Mouse (Mus musculus) brown adipose tissue, adult 24 weeks (tissue): Measurements from ENCODE around the gene Ldb1. TPM values are rescaled to one million over a fixed set of nuclear protein-coding genes. Genes with fewer than 3 reads are reported as not detected.

Experiments used
- H3K27ac ChIP-seq: fragments of 200-500 bp; replicated peaks from 2 replicates; pipeline ENCODE4 v1.5.1; 2012; ENCODE audit warnings: low read depth, mild to moderate bottlenecking, low read length
- H3K4me1 ChIP-seq: fragments of 200-500 bp; 2 replicates; pipeline ENCODE4 v1.6.1; 2012; ENCODE audit warnings: low read length, mixed read lengths; ENCODE audit not compliant: control insufficient read depth, insufficient read depth, insufficient read length
- H3K4me3 ChIP-seq: fragments of 200-500 bp; 2 replicates; pipeline ENCODE4 v1.5.1; 2012; ENCODE audit warnings: low read depth, mild to moderate bottlenecking, low read length, moderate library complexity; ENCODE audit not compliant: insufficient read depth
- polyA plus RNA-seq: library from polyadenylated mRNA; stranded (reverse); fragments of >200 nt; gene quantifications from 2 replicates; pipeline ENCODE4 v1.2.4, GENCODE M21; 2012; ENCODE audit not compliant: missing spikeins, insufficient read depth, insufficient read length

The Ldb1 gene
- polyA plus RNA-seq, 1 experiment = 23.9 TPM

DNA sequence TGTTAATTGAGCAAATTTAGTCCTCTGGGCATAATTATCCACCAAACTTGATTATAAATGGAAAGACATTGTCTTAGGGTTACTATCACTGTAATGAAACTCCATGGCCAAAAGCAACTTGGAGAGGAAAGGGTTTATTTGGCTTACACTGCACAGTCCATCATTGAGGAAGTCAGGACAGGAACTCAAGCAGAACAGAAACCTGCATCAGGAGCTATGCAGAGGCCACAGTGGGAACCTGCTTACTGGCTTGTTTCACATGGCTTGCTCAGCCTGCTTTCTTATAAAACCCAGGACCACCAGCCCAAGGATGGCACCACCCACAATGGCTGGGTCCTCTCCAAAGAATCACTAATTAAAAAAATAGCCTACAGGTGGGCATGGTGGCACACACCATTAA, 60.6 kb downstream of the Ldb1 start:
- no peaks in the 10 kb centered on the region for H3K4me1 ChIP-seq
- no peak overlapping the region for H3K4me3 ChIP-seq
- no peak overlapping the region for H3K27ac ChIP-seq

Other genes with a start within 250 kb of the Ldb1 start
- not detected in 2 replicates for gene Kcnip2, start 229.2 kb downstream of the Ldb1 start, polyA plus RNA-seq
- 6.6 and 8.3 TPM in 2 replicates for gene Armh3, start 46.7 kb downstream of the Ldb1 start, polyA plus RNA-seq
- 1.8 and 2.1 TPM in 2 replicates for gene Hps6, start 41.7 kb downstream of the Ldb1 start, polyA plus RNA-seq
- 3.9 and 6.6 TPM in 2 replicates for gene Pprc1, start 328 bp downstream of the Ldb1 start, polyA plus RNA-seq
- gene Nolc1, start 30.6 kb upstream of the Ldb1 start, polyA plus RNA-seq = 21.2 and 26.8 TPM in 2 replicates
- 35.1 and 159 TPM in 2 replicates for gene Elovl3, start 86.7 kb upstream of the Ldb1 start, polyA plus RNA-seq
- gene Pitx3, start 103.1 kb upstream of the Ldb1 start, polyA plus RNA-seq = not detected in 2 replicates
- gene Gbf1, start 107.3 kb upstream of the Ldb1 start, polyA plus RNA-seq = 21.7 and 24.9 TPM in 2 replicates